Mouse (Mus musculus) testis, postnatal 14 days (tissue): ENCODE measurements around the gene Ruvbl2.

Experiments
- DNase-seq: peaks from one replicate; pipeline ENCODE4 v3.0.0; 2021; ENCODE audit warnings: low spot score

The Ruvbl2 gene

GRCm38 (mm10) chr7:45461326-45461725 is 23.4 kb upstream of the Ruvbl2 start:
- DNase-seq, result peak; percentile 40

- peak; percentile 63 for DNase-seq
These were observed 23.0 kb upstream of the Ruvbl2 start for GRCm38 (mm10) chr7:45460860-45461314.

GRCm38 (mm10) chr7:45460377-45460776 is 22.5 kb upstream of the Ruvbl2 start:
- no peak for DNase-seq

GRCm38 (mm10) chr7:45459564-45460140 is 21.8 kb upstream of the Ruvbl2 start, which contains the start of gene Ftl1:
Gene Ftl1, minus strand, starts transcription at chr7:45459884.
- DNase-seq, result peak; percentile 95

- peak; percentile 79 for DNase-seq
These were observed 21.1 kb upstream of the Ruvbl2 start for GRCm38 (mm10) chr7:45458748-45459563.

- DNase-seq, result no peak
These were observed 19.5 kb upstream of the Ruvbl2 start for GRCm38 (mm10) chr7:45457204-45458060.

GRCm38 (mm10) chr7:45456721-45457203 is 18.9 kb upstream of the Ruvbl2 start:
- no peak for DNase-seq

- DNase-seq, result no peak
These were observed 18.2 kb upstream of the Ruvbl2 start for GRCm38 (mm10) chr7:45455932-45456696.

- no peak for DNase-seq
These were observed 17.1 kb upstream of the Ruvbl2 start for GRCm38 (mm10) chr7:45454971-45455370.

GRCm38 (mm10) chr7:45451344-45451982 is 13.6 kb upstream of the Ruvbl2 start:
- DNase-seq, result peak; percentile 83

GRCm38 (mm10) chr7:45449974-45450373 is 12.1 kb upstream of the Ruvbl2 start:
- no peak for DNase-seq

- no peak for DNase-seq
These were observed 9.6 kb upstream of the Ruvbl2 start for GRCm38 (mm10) chr7:45447325-45447990.

- no peak for DNase-seq
These were observed 8.7 kb upstream of the Ruvbl2 start for GRCm38 (mm10) chr7:45446589-45446988.

- DNase-seq, result no peak
These were observed 5.9 kb upstream of the Ruvbl2 start for GRCm38 (mm10) chr7:45443526-45444420.

GRCm38 (mm10) chr7:45437046-45437445 is 850 bp downstream of the Ruvbl2 start:
- DNase-seq, result no peak

- no peak for DNase-seq
These were observed 1.5 kb downstream of the Ruvbl2 start for GRCm38 (mm10) chr7:45436444-45436843.

GRCm38 (mm10) chr7:45435038-45435437 is 2.9 kb downstream of the Ruvbl2 start:
- no peak for DNase-seq

- DNase-seq, result peak; percentile 100
These were observed 3.5 kb downstream of the Ruvbl2 start, which contains the start of gene Gys1 for GRCm38 (mm10) chr7:45434203-45435015. Gene Gys1, plus strand, starts transcription at chr7:45434844.
